Mouse (Mus musculus): Measurements from ENCODE around the gene 4921501E09Rik. TPM values are rescaled to one million over a fixed set of nuclear protein-coding genes. Genes with fewer than 3 reads are reported as not detected.

Gene 4921501E09Rik
- polyA plus RNA-seq (2015; fragmentation: Nextera tagmentation; extraction: Ambion mirVana) = not detected in 2 replicates

DNA sequence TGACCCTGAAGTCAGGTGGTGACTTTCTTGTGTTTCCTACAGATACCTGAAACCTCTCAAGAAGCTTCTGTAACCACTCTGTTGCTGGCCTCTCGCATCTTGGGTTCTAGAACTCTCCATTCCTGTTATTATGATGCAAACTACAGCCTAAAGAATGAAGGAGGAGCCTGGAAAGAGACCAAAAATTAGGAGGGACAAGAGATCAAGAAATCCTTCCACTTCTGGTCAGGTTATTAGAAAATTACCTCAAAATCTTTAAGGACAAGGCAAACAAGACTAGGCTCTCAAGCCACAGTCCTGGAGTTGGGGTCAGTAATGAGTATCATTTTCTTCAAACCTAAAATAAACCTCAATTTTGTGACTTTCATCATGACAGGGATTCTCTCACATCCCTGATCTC is at the start of gene 4921501E09Rik:
Gene 4921501E09Rik (minus strand): TSS at position 101 of the 400 bp plus-strand sequence.

GRCm38 (mm10) chr17:33089220-33089949 is 21.5 kb upstream of the 4921501E09Rik start, which contains the start of gene Zfp563:
TSS of gene Zfp563 (plus strand) at chr17:33089310.

GRCm38 (mm10) chr17:33032900-33033891 is 34.7 kb downstream of the 4921501E09Rik start, which contains the start of gene Zfp763:
TSS of gene Zfp763 (minus strand) at chr17:33033402.

Other genes with a start within 250 kb of the 4921501E09Rik start
- 4.2 and 5.7 TPM in 2 replicates for gene Zfp799, start 237.8 kb downstream of the 4921501E09Rik start, polyA plus RNA-seq (2015; fragmentation: Nextera tagmentation; extraction: Ambion mirVana)
- 3.1 and 3.5 TPM in 2 replicates for gene Zfp870, start 176.4 kb downstream of the 4921501E09Rik start, polyA plus RNA-seq (2015; fragmentation: Nextera tagmentation; extraction: Ambion mirVana)
- not detected in 2 replicates for gene Cyp4f14, start 150.7 kb downstream of the 4921501E09Rik start, polyA plus RNA-seq (2015; fragmentation: Nextera tagmentation; extraction: Ambion mirVana)
- gene Cyp4f13, start 120.7 kb downstream of the 4921501E09Rik start, polyA plus RNA-seq (2015; fragmentation: Nextera tagmentation; extraction: Ambion mirVana) = 16.0 and 18.7 TPM in 2 replicates
- gene Zfp472, start 102.2 kb downstream of the 4921501E09Rik start, polyA plus RNA-seq (2015; fragmentation: Nextera tagmentation; extraction: Ambion mirVana) = 4.0 and 4.2 TPM in 2 replicates
- 5.5 and 6.2 TPM in 2 replicates for gene Zfp952, start 74.9 kb downstream of the 4921501E09Rik start, polyA plus RNA-seq (2015; fragmentation: Nextera tagmentation; extraction: Ambion mirVana)
- 2.8 and 3.1 TPM in 2 replicates for gene Zfp763, start 34.7 kb downstream of the 4921501E09Rik start, polyA plus RNA-seq (2015; fragmentation: Nextera tagmentation; extraction: Ambion mirVana)
- gene Zfp563, start 21.3 kb upstream of the 4921501E09Rik start, polyA plus RNA-seq (2015; fragmentation: Nextera tagmentation; extraction: Ambion mirVana) = 2.8 and 3.8 TPM in 2 replicates
- not detected in 2 replicates for gene Morc2b, start 71.6 kb upstream of the 4921501E09Rik start, polyA plus RNA-seq (2015; fragmentation: Nextera tagmentation; extraction: Ambion mirVana)
- not detected in 2 replicates for gene Olfr55, start 100.4 kb upstream of the 4921501E09Rik start, polyA plus RNA-seq (2015; fragmentation: Nextera tagmentation; extraction: Ambion mirVana)
- 0.04 TPM in 1 of 2 replicates, not detected in the other for gene Olfr239, start 123.2 kb upstream of the 4921501E09Rik start, polyA plus RNA-seq (2015; fragmentation: Nextera tagmentation; extraction: Ambion mirVana)
- not detected in 2 replicates for gene Olfr1564, start 153.6 kb upstream of the 4921501E09Rik start, polyA plus RNA-seq (2015; fragmentation: Nextera tagmentation; extraction: Ambion mirVana)
- 6.0 and 6.9 TPM in 2 replicates for gene Zfp955a, start 187.1 kb upstream of the 4921501E09Rik start, polyA plus RNA-seq (2015; fragmentation: Nextera tagmentation; extraction: Ambion mirVana)
- not detected in 2 replicates for gene Olfr63, start 196.6 kb upstream of the 4921501E09Rik start, polyA plus RNA-seq (2015; fragmentation: Nextera tagmentation; extraction: Ambion mirVana)
- gene Zfp955b, start 221.5 kb upstream of the 4921501E09Rik start, polyA plus RNA-seq (2015; fragmentation: Nextera tagmentation; extraction: Ambion mirVana) = 4.9 TPM in 2 replicates

All from urinary bladder, postnatal 0 days (tissue).